Mouse (Mus musculus) CH12.LX (cell line): Measurements from ENCODE around the gene Atp6v1g2. TPM values are rescaled to one million over a fixed set of nuclear protein-coding genes. Genes with fewer than 3 reads are reported as not detected.

Source experiments
- DNase-seq: peaks from one replicate; pipeline ENCODE4 v3.0.0-alpha.2; 2013; ENCODE audit errors: extremely low read depth
- H3K27ac ChIP-seq: 2 replicates; pipeline ENCODE4 v1.5.1; 2012; ENCODE audit warnings: low read depth, mild to moderate bottlenecking, control low read depth, moderate library complexity; ENCODE audit not compliant: insufficient read depth
- H3K27me3 ChIP-seq: replicated peaks from 2 replicates; pipeline ENCODE3; 2012; ENCODE audit warnings: inconsistent platforms
- H3K36me3 ChIP-seq, 2 experiments: replicated peaks in 1 of 2; 2 replicates each; pipeline versions ENCODE3 to v1.6.1; 2012; ENCODE audit warnings: inconsistent platforms in 1 of 2, low read length in 1 of 2, mild to moderate bottlenecking in 1 of 2, mixed read lengths in 1 of 2, moderate library complexity in 1 of 2; ENCODE audit not compliant: control insufficient read depth in 1 of 2, insufficient read depth in 1 of 2
- H3K4me1 ChIP-seq, 2 experiments: 2 replicates each; pipeline ENCODE4 v1.6.1; 2012; ENCODE audit warnings: inconsistent platforms in 1 of 2, moderate library complexity in 1 of 2; ENCODE audit not compliant: insufficient read depth in 2 of 2, control insufficient read depth in 1 of 2
- H3K4me2 ChIP-seq: 2 replicates; pipeline ENCODE4 v1.6.1; 2012; ENCODE audit warnings: low read depth, mild to moderate bottlenecking, control low read depth; ENCODE audit not compliant: poor library complexity, insufficient read depth, severe bottlenecking
- H3K4me3 ChIP-seq, 3 experiments: fragments of 150-350 bp in 1 of 3; sonication (generic) in 1 of 3; replicated peaks in 1 of 3; 2 replicates each; pipeline versions ENCODE3 to v1.5.1; 2011 to 2012; ENCODE audit warnings: low read depth in 2 of 3, low read length in 2 of 3, mild to moderate bottlenecking in 2 of 3, moderate library complexity in 2 of 3, control low read depth in 1 of 3, improper control_type of control experiment in 1 of 3, inconsistent platforms in 1 of 3, mixed read lengths in 1 of 3; ENCODE audit not compliant: poor library complexity in 1 of 3
- H3K79me2 ChIP-seq: replicated peaks from 2 replicates; pipeline ENCODE4 v1.6.1; 2012; ENCODE audit warnings: mild to moderate bottlenecking, moderate library complexity; ENCODE audit not compliant: control insufficient read depth, poor library complexity, insufficient read depth, severe bottlenecking; ENCODE audit errors: extremely low read depth
- H3K9ac ChIP-seq: 2 replicates; pipeline ENCODE4 v1.6.1; 2012; ENCODE audit warnings: low read depth, mild to moderate bottlenecking, control low read depth, moderate library complexity; ENCODE audit not compliant: insufficient read depth
- H3K9me3 ChIP-seq: replicated peaks from 2 replicates; pipeline ENCODE3; 2012; ENCODE audit warnings: low read length, inconsistent platforms, mixed read lengths
- CHD1 ChIP-seq: IDR thresholded peaks from 2 replicates; pipeline ENCODE4 v1.6.1; 2012; ENCODE audit warnings: low read depth, low read length, improper control_type of control experiment, inconsistent platforms
- CHD2 ChIP-seq: IDR thresholded peaks from 2 replicates; pipeline ENCODE4 v1.6.1; 2011; ENCODE audit warnings: low read length, improper control_type of control experiment
- CTCF ChIP-seq, 2 experiments: IDR thresholded peaks in 1 of 2; conservative IDR thresholded peaks in 1 of 2; 2 replicates each; pipeline ENCODE4 v1.5.1; 2011 to 2012; ENCODE audit warnings: low read depth in 2 of 2, low read length in 2 of 2, improper control_type of control experiment in 1 of 2, inconsistent platforms in 1 of 2, mild to moderate bottlenecking in 1 of 2, moderate library complexity in 1 of 2
- E2F4 ChIP-seq: IDR thresholded peaks from 2 replicates; pipeline ENCODE4 v1.6.1; 2011; ENCODE audit warnings: low read depth, low read length, improper control_type of control experiment; ENCODE audit not compliant: insufficient replicate concordance
- ELF1 ChIP-seq: IDR thresholded peaks from 2 replicates; pipeline ENCODE4 v1.6.1; 2014; ENCODE audit warnings: low read depth, mild to moderate bottlenecking, inconsistent platforms, low read length, improper control_type of control experiment
- EP300 ChIP-seq: IDR thresholded peaks from 2 replicates; pipeline ENCODE4 v1.6.1; 2011; ENCODE audit warnings: low read length, improper control_type of control experiment
- ETS1 ChIP-seq: conservative IDR thresholded peaks from 2 replicates; pipeline ENCODE4 v1.6.1; 2012; ENCODE audit warnings: low read depth, mild to moderate bottlenecking, inconsistent platforms, low read length, improper control_type of control experiment, moderate library complexity
- HCFC1 ChIP-seq: IDR thresholded peaks from 2 replicates; pipeline ENCODE4 v1.6.1; 2012; ENCODE audit warnings: low read depth, mild to moderate bottlenecking, inconsistent platforms, low read length, improper control_type of control experiment
- JUN ChIP-seq: IDR thresholded peaks from 2 replicates; pipeline ENCODE4 v1.6.1; 2011; ENCODE audit warnings: low read depth, mild to moderate bottlenecking, low read length, improper control_type of control experiment, moderate library complexity; ENCODE audit not compliant: insufficient read depth
- JUND ChIP-seq: conservative IDR thresholded peaks from 2 replicates; pipeline ENCODE4 v1.6.1; 2011; ENCODE audit warnings: low read depth, low read length, improper control_type of control experiment
- MAZ ChIP-seq: IDR thresholded peaks from 2 replicates; pipeline ENCODE4 v1.6.1; 2012; ENCODE audit warnings: low read depth, mild to moderate bottlenecking, inconsistent platforms, low read length, improper control_type of control experiment, moderate library complexity
- MEF2A ChIP-seq: IDR thresholded peaks from 2 replicates; pipeline ENCODE4 v1.6.1; 2014; ENCODE audit warnings: low read depth, mild to moderate bottlenecking, inconsistent platforms, low read length, improper control_type of control experiment, borderline replicate concordance
- MXI1 ChIP-seq: IDR thresholded peaks from 2 replicates; pipeline ENCODE4 v1.6.1; 2011; ENCODE audit warnings: mild to moderate bottlenecking, low read depth, low read length, improper control_type of control experiment
- MYC ChIP-seq: IDR thresholded peaks from 2 replicates; pipeline ENCODE4 v1.6.1; 2011; ENCODE audit warnings: low read depth, mild to moderate bottlenecking, improper control_type of control experiment, low read length
- NELFE ChIP-seq: IDR thresholded peaks from 2 replicates; pipeline ENCODE4 v1.6.1; 2011; ENCODE audit warnings: low read depth, low read length, improper control_type of control experiment
- NRF1 ChIP-seq: IDR thresholded peaks from 2 replicates; pipeline ENCODE4 v1.6.1; 2014; ENCODE audit warnings: low read depth, mild to moderate bottlenecking, inconsistent platforms, low read length, improper control_type of control experiment, moderate library complexity
- PAX5 ChIP-seq: IDR thresholded peaks from 2 replicates; pipeline ENCODE4 v1.6.1; 2012; ENCODE audit warnings: low read length, inconsistent platforms, mixed read lengths
- RAD21 ChIP-seq: IDR thresholded peaks from 2 replicates; pipeline ENCODE4 v1.6.1; 2011; ENCODE audit warnings: low read depth, mild to moderate bottlenecking, low read length, improper control_type of control experiment, moderate library complexity
- RCOR1 ChIP-seq: conservative IDR thresholded peaks from 2 replicates; pipeline ENCODE4 v1.6.1; 2012; ENCODE audit warnings: low read depth, mild to moderate bottlenecking, inconsistent platforms, low read length, improper control_type of control experiment
- SIN3A ChIP-seq: IDR thresholded peaks from 2 replicates; pipeline ENCODE4 v1.6.1; 2012; ENCODE audit warnings: low read length, improper control_type of control experiment, inconsistent platforms
- SMC3 ChIP-seq: IDR thresholded peaks from 2 replicates; pipeline ENCODE4 v1.6.1; 2011; ENCODE audit warnings: low read depth, low read length, improper control_type of control experiment
- TCF12 ChIP-seq: IDR thresholded peaks from 2 replicates; pipeline ENCODE4 v1.6.1; 2014; ENCODE audit warnings: low read depth, mild to moderate bottlenecking, inconsistent platforms, low read length, improper control_type of control experiment
- UBTF ChIP-seq: IDR thresholded peaks from 2 replicates; pipeline ENCODE4 v1.6.1; 2012; ENCODE audit warnings: low read depth, mild to moderate bottlenecking, inconsistent platforms, low read length, improper control_type of control experiment, moderate library complexity
- USF1 ChIP-seq: IDR thresholded peaks from 2 replicates; pipeline ENCODE4 v1.6.1; 2014; ENCODE audit warnings: low read depth, mild to moderate bottlenecking, inconsistent platforms, low read length, improper control_type of control experiment
- USF2 ChIP-seq: conservative IDR thresholded peaks from 2 replicates; pipeline ENCODE4 v1.6.1; 2011; ENCODE audit warnings: low read depth, low read length, improper control_type of control experiment
- ZC3H11A ChIP-seq: IDR thresholded peaks from 2 replicates; pipeline ENCODE4 v1.6.1; 2012; ENCODE audit warnings: low read depth, mild to moderate bottlenecking, inconsistent platforms, low read length, improper control_type of control experiment
- ZMIZ1 ChIP-seq: IDR thresholded peaks from 2 replicates; pipeline ENCODE4 v1.6.1; 2012; ENCODE audit warnings: low read depth, mild to moderate bottlenecking, inconsistent platforms, low read length, improper control_type of control experiment
- ZNF384 ChIP-seq: IDR thresholded peaks from 2 replicates; pipeline ENCODE4 v1.6.1; 2012; ENCODE audit warnings: low read depth, low read length, improper control_type of control experiment, inconsistent platforms
- dilution Hi-C: fragments of 300-500 bp; cut with MboI; formaldehyde crosslinking; loops from 2 replicates; pipeline ENCODE4 v1.14.3; 2020; ENCODE audit warnings: low sequenced_read_pairs; ENCODE audit not compliant: extremely low pct_unique_long_range_greater_than_20kb, extremely low pct_ligation_motif_present
- in situ Hi-C: fragments of 300-500 bp; cut with MboI; formaldehyde crosslinking; loops from 3 replicates; pipeline ENCODE4 v1.14.3; 2019; ENCODE audit warnings: low sequenced_read_pairs, low pct_ligation_motif_present, low pct_unique_long_range_greater_than_20kb, mixed read lengths
- polyA plus RNA-seq: library from polyadenylated mRNA; unstranded; fragments of >175 nt; gene quantifications from 2 replicates; pipeline ENCODE4 v1.2.1, GENCODE M21; 2012; ENCODE audit warnings: low read depth; ENCODE audit not compliant: insufficient read length
- total RNA-seq, 2 experiments: library from RNA; depleted of rRNA; stranded (reverse); fragments of 300-350 nt in 1 of 2; fragments of >200 nt in 1 of 2; gene quantifications; 2 replicates each; pipeline ENCODE4 v1.2.3; 2012 to 2014

Gene Atp6v1g2
- total and polyA plus RNA-seq, 3 experiments: 0.23 to 1.4 (median 0.76) TPM

DNA sequence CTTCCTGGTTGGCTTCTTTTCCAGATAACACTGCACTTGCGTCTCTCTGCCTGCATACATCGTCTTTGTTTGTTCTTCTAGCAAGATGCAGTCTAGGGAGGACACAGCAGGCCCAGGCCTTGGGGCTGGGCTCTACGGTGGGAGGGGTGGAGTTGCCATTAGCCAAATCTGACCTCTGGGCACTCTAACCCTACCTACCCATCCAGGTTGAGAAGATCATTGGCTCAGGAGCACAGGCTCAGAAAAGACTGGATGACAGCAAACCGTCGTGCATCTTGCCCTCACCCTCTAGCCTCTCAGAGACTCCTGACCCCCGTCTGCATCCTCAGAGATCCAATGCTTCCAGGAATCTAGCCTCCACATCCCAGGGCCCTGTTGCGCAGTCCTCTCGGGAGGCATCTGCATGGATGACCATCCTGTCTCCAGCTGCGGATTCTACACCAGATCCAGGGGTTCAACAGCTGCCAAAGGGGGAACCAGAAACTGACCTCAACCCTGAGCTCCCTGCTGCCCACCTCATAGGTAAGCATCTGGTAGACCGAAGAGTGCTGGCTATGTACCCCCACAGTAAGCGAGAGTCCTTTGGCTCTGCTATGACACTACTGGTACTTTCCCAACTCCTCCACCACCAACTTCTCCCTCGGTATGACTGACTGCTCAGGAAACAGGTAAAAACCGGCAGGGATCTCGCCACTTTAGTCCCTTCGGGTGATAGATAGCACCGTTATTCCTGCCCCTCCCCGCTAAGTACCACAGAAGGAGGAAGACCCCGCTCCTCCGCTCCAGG lies 38.4 kb upstream of the Atp6v1g2 start:
- peaks cover 27 to 48% of the 10 kb centered on the region in 2 experiments for H3K4me1 ChIP-seq
- H3K27ac ChIP-seq: peak overlapping the region; percentile 96
- H3K9ac ChIP-seq: peak overlapping the region; percentile 71
- no peaks in the 10 kb centered on the region for H3K27me3 ChIP-seq
- dilution Hi-C loops: no loop called here
- no peak for DNase-seq
- peak overlapping the region; percentile 87 for H3K4me2 ChIP-seq
- in situ Hi-C loops: no loop called here
- peak; percentile 18; the same call in 1 of the 2 replicates for TF ChIP-seq MXI1
- peak; percentile 19; the same call in 1 of the 2 replicates for TF ChIP-seq CHD2
- TF ChIP-seq UBTF: peak; percentile 59; the same call in 1 of the 2 replicates
- peak; percentile 54; the same call in 1 of the 2 replicates for TF ChIP-seq EP300
- TF ChIP-seq JUND: 0 out of 2 replicates have a peak, but pooled peaks have one; percentile 21
- peak; percentile 1; the same call in 1 of the 2 replicates for TF ChIP-seq SMC3
- TF ChIP-seq SIN3A: peak; percentile 59; the same call in 1 of the 2 replicates
- TF ChIP-seq CHD1: no peak
- TF ChIP-seq ETS1: no peak; the same call in 1 of the 2 replicates
- H3K36me3 ChIP-seq: peaks cover 1 to 11% of the 10 kb centered on the region in 2 experiments
- peak overlapping the region; percentile 60 to 80 (median 78) for H3K4me3 ChIP-seq
- H3K9me3 ChIP-seq: no peaks in the 10 kb centered on the region
- peaks cover 12% of the 10 kb centered on the region for H3K79me2 ChIP-seq

DNA sequence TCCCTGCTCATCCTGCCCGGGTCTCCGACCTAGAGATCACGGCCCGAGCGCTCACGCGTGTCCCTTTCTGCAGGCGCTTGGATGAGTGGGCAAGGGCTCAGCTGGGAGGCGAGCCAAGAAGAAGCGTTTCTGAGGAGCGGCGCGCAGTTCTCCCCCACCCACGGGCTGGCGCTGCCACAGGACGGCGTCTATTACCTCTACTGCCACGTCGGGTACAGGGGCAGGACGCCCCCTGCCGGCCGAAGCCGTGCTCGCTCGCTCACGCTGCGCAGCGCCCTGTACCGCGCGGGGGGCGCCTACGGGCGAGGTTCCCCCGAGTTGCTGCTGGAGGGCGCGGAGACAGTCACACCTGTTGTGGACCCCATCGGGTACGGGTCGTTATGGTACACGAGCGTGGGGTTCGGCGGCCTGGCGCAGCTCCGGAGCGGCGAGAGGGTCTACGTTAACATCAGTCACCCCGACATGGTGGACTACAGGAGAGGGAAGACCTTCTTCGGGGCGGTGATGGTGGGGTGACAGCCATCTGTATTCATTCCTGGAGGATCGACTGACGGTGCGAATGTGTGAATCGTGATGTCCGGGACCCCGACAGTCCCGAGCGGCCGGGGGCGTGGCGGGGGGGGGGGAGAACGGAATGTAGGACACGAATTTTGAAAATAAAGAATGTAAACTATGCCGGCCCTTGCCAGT lies 37.7 kb upstream of the Atp6v1g2 start:
- Histone ChIP-seq H3K79me2 (peaks cover 18% of the 10 kb centered on the region), H3K4me1 (peaks cover 21 to 44% of the 10 kb centered on the region in 2 experiments), H3K4me2 (peak overlapping the region; percentile 92), H3K4me3 (peak overlapping the region; percentile 60 to 80 (median 78)), H3K9me3 (no peaks in the 10 kb centered on the region), H3K9ac (peak overlapping the region; percentile 71), H3K27ac (peak overlapping the region; percentile 96), H3K36me3 (peaks cover 3 to 15% of the 10 kb centered on the region in 2 experiments), H3K27me3 (no peaks in the 10 kb centered on the region)
- dilution Hi-C loops: no loop called here
- in situ Hi-C loops: no loop called here
- DNase-seq: peak; percentile 81
- TF ChIP-seq ZMIZ1 (0 out of 2 replicates have a peak, but pooled peaks have one; percentile 20), HCFC1 (no peak), CTCF (conservative IDR thresholded peaks at IDR 0.05 in 1 of 2, IDR thresholded peaks at IDR 0.05 in 1 of 2; ENCODE audit: low read depth in 2 of 2, low read length in 2 of 2) (peak; percentile 44 to 99; a peak in 3 of 4 replicates), USF2 (no peak), PAX5 (no peak), CHD2 (peak; percentile 39), TCF12 (peak; percentile 54; the same call in 1 of the 2 replicates), RAD21 (peak; percentile 72), E2F4 (no peak), NRF1 (peak; percentile 57; the same call in 1 of the 2 replicates), ELF1 (0 out of 2 replicates have a peak, but pooled peaks have one; percentile 39), MYC (0 out of 2 replicates have a peak, but pooled peaks have one; percentile 51), USF1 (no peak), MAZ (peak; percentile 90), JUN (no peak), RCOR1 (peak; percentile 60; the same call in 1 of the 2 replicates), JUND (no peak), SIN3A (peak; percentile 87), ZNF384 (peak; percentile 40; the same call in 1 of the 2 replicates), EP300 (0 out of 2 replicates have a peak, but pooled peaks have one; percentile 5), MEF2A (peak; percentile 56; the same call in 1 of the 2 replicates), NELFE (peak; percentile 59), SMC3 (peak; percentile 93), ZC3H11A (peak; percentile 66)
